Comparison of ENCODE assay signal across 8 mouse cellular contexts in genomic region chr7:43442684-43443083, GRCm38 (mm10). TPM values are rescaled to one million over a fixed set of nuclear protein-coding genes. Genes with fewer than 3 reads are reported as not detected.
A peak's percentile ranks its signal among the peaks of the same experiment; 100 is the strongest.
DNase-seq lines count a peak whose midpoint lies in the region; ATAC-seq and TF ChIP-seq lines count a peak whose summit lies in the region.

No protein-coding gene starts in this region.

- TF ChIP-seq CTCF in liver, embryonic 14.5 days (IDR thresholded peaks at IDR 0.05; ENCODE audit: low read depth): no peak

- H3K4me2 ChIP-seq in liver, embryonic 14.5 days (ENCODE audit: low read depth): peak overlapping the region; percentile 99

- no peak overlapping the region; the same call in 1 of the 2 replicates for H3K27ac ChIP-seq in liver, embryonic 14.5 days

- H3K9me3 ChIP-seq in liver, embryonic 14.5 days (ENCODE audit: control insufficient read depth, low read length): no peaks in the 10 kb centered on the region

- peak overlapping the region; percentile 71 to 74 for H3K4me3 ChIP-seq in liver, embryonic 14.5 days (ENCODE audit: insufficient read depth in 1 of 2, low read depth in 2 of 2, low read length in 2 of 2)

- peaks cover 4 to 22% of the 10 kb centered on the region in 2 experiments; a peak in 3 of 4 replicates for H3K4me1 ChIP-seq in liver, embryonic 14.5 days (replicated peaks; ENCODE audit: control insufficient read depth in 2 of 2, insufficient read depth in 2 of 2, low read length in 1 of 2)

- no peaks in the 10 kb centered on the region for H3K27me3 ChIP-seq in liver, embryonic 14.5 days (ENCODE audit: control insufficient read depth, insufficient read depth, low read length)

- WGBS in liver, embryonic 14.5 days (ENCODE audit: insufficient replicate concordance): 5% methylated on average over 9 of the region's 9 CpGs

- ATAC-seq in liver, embryonic 14.5 days (ENCODE audit: insufficient read depth): no peak
- no peak for ATAC-seq in activated CD4-positive, CD25-positive, alpha-beta regulatory T cell, adult 4 months

- peak; percentile 7 for DNase-seq in embryo, embryonic 11 days
- DNase-seq in embryo, embryonic 10.5 days (ENCODE audit: low spot score): no peak
- DNase-seq in thymus, postnatal 0 days (ENCODE audit: low spot score): peak; percentile 4
- no peak for DNase-seq in thymus, postnatal 10 days (ENCODE audit: low spot score in 2 of 2)
- DNase-seq in liver, embryonic 14.5 days (ENCODE audit: low read depth in 3 of 3, low spot score in 3 of 3): no peak
- no peak for DNase-seq in layer of hippocampus, adult 11-12 months (ENCODE audit: low spot score)
- DNase-seq in ovary, postnatal 10 days (ENCODE audit: low spot score): no peak

- TF ChIP-seq EP300 in liver, embryonic 14.5 days (IDR thresholded peaks at IDR 0.05; ENCODE audit: low read depth): no peak

- peak overlapping the region; percentile 74 for H3K9ac ChIP-seq in liver, embryonic 14.5 days (replicated peaks)

- no peaks in the 10 kb centered on the region for H3K36me3 ChIP-seq in liver, embryonic 14.5 days (replicated peaks; ENCODE audit: control insufficient read depth, insufficient read depth, low read depth)

RNA-seq across cellular contexts. Expression of gene Etfb, which starts 1.2 kb away (rescaled TPM):
- 232 and 257 TPM in 2 replicates for polyA plus RNA-seq in thymus, postnatal 0 days (2015; fragmentation: Nextera tagmentation; extraction: Ambion mirVana)
- 79.1 and 116 TPM in 2 replicates for polyA plus RNA-seq in liver, embryonic 14.5 days (2012; rRNA removed)
- polyA plus RNA-seq in liver, embryonic 14.5 days (2014; fragmentation: Nextera tagmentation; extraction: Ambion mirVana): 261 and 265 TPM in 2 replicates
- 100 to 1,000 TPM; 235 to 271 TPM for polyA plus RNA-seq in activated CD4-positive, CD25-positive, alpha-beta regulatory T cell, adult 4 months (2017; shearing (Covaris generic))

RNA-seq across cellular contexts. Expression of gene Gm45233, which starts 1.2 kb away (rescaled TPM):
- polyA plus RNA-seq in thymus, postnatal 0 days (2015; fragmentation: Nextera tagmentation; extraction: Ambion mirVana): 0.17 TPM in 1 of 2 replicates, not detected in the other
- 0.19 and 0.26 TPM in 2 replicates for polyA plus RNA-seq in liver, embryonic 14.5 days (2012; rRNA removed)
- not detected in 2 replicates for polyA plus RNA-seq in liver, embryonic 14.5 days (2014; fragmentation: Nextera tagmentation; extraction: Ambion mirVana)
- polyA plus RNA-seq in activated CD4-positive, CD25-positive, alpha-beta regulatory T cell, adult 4 months (2017; shearing (Covaris generic)): not detected

RNA-seq across cellular contexts. Expression of gene Cldnd2, which starts 2.1 kb away (rescaled TPM):
- not detected in 2 replicates for polyA plus RNA-seq in thymus, postnatal 0 days (2015; fragmentation: Nextera tagmentation; extraction: Ambion mirVana)
- polyA plus RNA-seq in liver, embryonic 14.5 days (2012; rRNA removed): not detected in 2 replicates
- not detected in 2 replicates for polyA plus RNA-seq in liver, embryonic 14.5 days (2014; fragmentation: Nextera tagmentation; extraction: Ambion mirVana)
- 1 to 10 TPM in 1 of 2 experiments, not detected in 1; 1.4 TPM for polyA plus RNA-seq in activated CD4-positive, CD25-positive, alpha-beta regulatory T cell, adult 4 months (2017; shearing (Covaris generic))

RNA-seq across cellular contexts. Expression of gene Nkg7, which starts 5.8 kb away (rescaled TPM):
- polyA plus RNA-seq in thymus, postnatal 0 days (2015; fragmentation: Nextera tagmentation; extraction: Ambion mirVana): 94.0 and 101 TPM in 2 replicates
- 3.1 and 4.3 TPM in 2 replicates for polyA plus RNA-seq in liver, embryonic 14.5 days (2012; rRNA removed)
- polyA plus RNA-seq in liver, embryonic 14.5 days (2014; fragmentation: Nextera tagmentation; extraction: Ambion mirVana): 10.2 and 13.2 TPM in 2 replicates
- 100 to 1,000 TPM; 381 to 402 TPM for polyA plus RNA-seq in activated CD4-positive, CD25-positive, alpha-beta regulatory T cell, adult 4 months (2017; shearing (Covaris generic))

RNA-seq across cellular contexts. Expression of gene Lim2, which starts 15.2 kb away (rescaled TPM):
- polyA plus RNA-seq in thymus, postnatal 0 days (2015; fragmentation: Nextera tagmentation; extraction: Ambion mirVana): not detected in 2 replicates
- polyA plus RNA-seq in liver, embryonic 14.5 days (2012; rRNA removed): 0.07 TPM in 1 of 2 replicates, not detected in the other
- polyA plus RNA-seq in liver, embryonic 14.5 days (2014; fragmentation: Nextera tagmentation; extraction: Ambion mirVana): 0.06 and 0.08 TPM in 2 replicates
- polyA plus RNA-seq in activated CD4-positive, CD25-positive, alpha-beta regulatory T cell, adult 4 months (2017; shearing (Covaris generic)): not detected

Comparison
In these comparisons a context has a peak if more than half of its experiments do, and no peak if none do; other contexts are left out.
1. DNase-seq: peak in embryo, embryonic 11 days (single experiment) and thymus, postnatal 0 days (single experiment); none in embryo, embryonic 10.5 days (single experiment), thymus, postnatal 10 days (0 of 2), liver, embryonic 14.5 days (0 of 3), layer of hippocampus, adult 11-12 months (single experiment) and ovary, postnatal 10 days (single experiment).